Comparison of ENCODE assay signal across 9 mouse cellular contexts in genomic region chr19:32648019-32648571, GRCm38 (mm10). TPM values are rescaled to one million over a fixed set of nuclear protein-coding genes. Genes with fewer than 3 reads are reported as not detected.
DNase-seq lines count a peak whose midpoint lies in the region; ATAC-seq and TF ChIP-seq lines count a peak whose summit lies in the region.
"Had no signal": no experiment of that assay in that cellular context is flagged by ENCODE, and none has a peak within 500 bp of the region (broad histone marks: within the 10 kb centered on the region; RNA-seq: fewer than 3 reads in every experiment).

No protein-coding gene starts in this region.

- DNase-seq in heart, postnatal 25 days (ENCODE audit: low spot score), result no peak
- DNase-seq in embryo, embryonic 10 days (ENCODE audit: low spot score), result peak; percentile 73
- DNase-seq in midbrain, embryonic 14.5 days, result peak; percentile 11
- DNase-seq in left cerebral cortex, adult 2 months (ENCODE audit: extremely low spot score in 1 of 2, low spot score in 2 of 2), result no peak
- no peak for DNase-seq in gastrocnemius, postnatal 36 days
- DNase-seq: thymus, postnatal 25 days had no signal

- intact Hi-C loops in heart, postnatal 25 days (cut with DNase I), result no loop called here
- intact Hi-C loops in left cerebral cortex, adult 2 months (cut with DNase I), result no loop called here
- intact Hi-C loops in gastrocnemius, postnatal 36 days (cut with DNase I), result no loop called here

- TF ChIP-seq CTCF in left cerebral cortex, adult 2 months (IDR thresholded peaks at IDR 0.05), result no peak

- H3K9ac ChIP-seq in heart, embryonic 12.5 days, result no peak overlapping the region
- no peak overlapping the region for H3K9ac ChIP-seq in intestine, embryonic 16.5 days (ENCODE audit: low read depth, low read length)
- no peak overlapping the region for H3K9ac ChIP-seq in midbrain, embryonic 14.5 days (replicated peaks; ENCODE audit: low read length)

- H3K4me3 ChIP-seq in heart, embryonic 12.5 days, result no peak overlapping the region
- H3K4me3 ChIP-seq in intestine, embryonic 16.5 days (ENCODE audit: low read length), result no peak overlapping the region
- H3K4me3 ChIP-seq in midbrain, embryonic 14.5 days (replicated peaks; ENCODE audit: low read depth, low read length), result no peak overlapping the region
- H3K4me3 ChIP-seq in left cerebral cortex, adult 2 months, result no peak overlapping the region

- no peaks in the 10 kb centered on the region for H3K27me3 ChIP-seq in heart, embryonic 12.5 days (replicated peaks)
- no peaks in the 10 kb centered on the region for H3K27me3 ChIP-seq in intestine, embryonic 16.5 days (replicated peaks; ENCODE audit: control insufficient read depth, insufficient read depth, low read length)
- no peaks in the 10 kb centered on the region for H3K27me3 ChIP-seq in midbrain, embryonic 14.5 days (ENCODE audit: control insufficient read depth, insufficient read depth, low read length)

- 21% methylated on average over 10 of the region's 10 CpGs for WGBS in heart, embryonic 12.5 days
- 34% methylated on average over 10 of the region's 10 CpGs for WGBS in intestine, embryonic 16.5 days
- WGBS in midbrain, embryonic 14.5 days, result 4% methylated on average over 10 of the region's 10 CpGs

- H3K4me2 ChIP-seq in heart, embryonic 12.5 days, result peak overlapping the region; percentile 22
- peak overlapping the region; percentile 35; the same call in 1 of the 2 replicates for H3K4me2 ChIP-seq in intestine, embryonic 16.5 days (ENCODE audit: low read depth, low read length)
- H3K4me2 ChIP-seq in midbrain, embryonic 14.5 days (ENCODE audit: low read length), result peak overlapping the region; percentile 12; the same call in 1 of the 2 replicates

- peaks cover 8% of the 10 kb centered on the region for H3K36me3 ChIP-seq in heart, embryonic 12.5 days
- H3K36me3 ChIP-seq in intestine, embryonic 16.5 days (ENCODE audit: control insufficient read depth, insufficient read depth, low read length), result no peaks in the 10 kb centered on the region
- H3K36me3 ChIP-seq in midbrain, embryonic 14.5 days (ENCODE audit: control insufficient read depth, insufficient read depth, low read length), result no peaks in the 10 kb centered on the region

- ATAC-seq in heart, embryonic 12.5 days (ENCODE audit: insufficient number of reproducible peaks, low FRiP score), result no peak
- peak; percentile 82 for ATAC-seq in intestine, embryonic 16.5 days
- ATAC-seq in midbrain, embryonic 14.5 days (ENCODE audit: low FRiP score, low TSS enrichment), result no peak
- ATAC-seq in megakaryocyte, adult 5-6 weeks (ENCODE audit: poor library complexity, severe bottlenecking), result no peak

- no peak overlapping the region for H3K27ac ChIP-seq in heart, embryonic 12.5 days (ENCODE audit: poor library complexity, severe bottlenecking)
- no peak overlapping the region for H3K27ac ChIP-seq in intestine, embryonic 16.5 days (ENCODE audit: low read length)
- no peak overlapping the region for H3K27ac ChIP-seq in midbrain, embryonic 14.5 days (replicated peaks; ENCODE audit: low read depth, low read length)
- no peak overlapping the region for H3K27ac ChIP-seq in left cerebral cortex, adult 2 months

- H3K4me1 ChIP-seq in heart, embryonic 12.5 days (replicated peaks), result peaks cover 9% of the 10 kb centered on the region
- peaks cover 6% of the 10 kb centered on the region; the same call in 1 of the 2 replicates for H3K4me1 ChIP-seq in intestine, embryonic 16.5 days (ENCODE audit: control insufficient read depth, insufficient read depth, low read length)
- H3K4me1 ChIP-seq in midbrain, embryonic 14.5 days (ENCODE audit: control insufficient read depth, insufficient read depth, low read length), result 0 out of 2 replicates have a peak, but pooled peaks cover 5% of the 10 kb centered on the region

- 0 out of 2 replicates have a peak, but pooled peaks cover 3% of the 10 kb centered on the region for H3K9me3 ChIP-seq in heart, embryonic 12.5 days (replicated peaks)
- no peaks in the 10 kb centered on the region for H3K9me3 ChIP-seq in intestine, embryonic 16.5 days (ENCODE audit: control insufficient read depth, low read length)
- H3K9me3 ChIP-seq in midbrain, embryonic 14.5 days (ENCODE audit: control insufficient read depth, low read length), result no peaks in the 10 kb centered on the region

RNA-seq across cellular contexts. Expression of gene Papss2, which starts 52.5 kb away (rescaled TPM):
- polyA plus RNA-seq in heart, embryonic 12.5 days (2016; fragmentation: Nextera tagmentation; extraction: Ambion mirVana), result 27.1 and 27.5 TPM in 2 replicates
- total RNA-seq in heart, postnatal 25 days (2021), result 10 to 100 TPM; 12.3 to 14.9 TPM
- polyA plus RNA-seq in intestine, embryonic 16.5 days (2015; fragmentation: Nextera tagmentation; extraction: Ambion mirVana), result 11.0 and 13.5 TPM in 2 replicates
- 0.51 and 1.0 TPM in 2 replicates for polyA plus RNA-seq in midbrain, embryonic 14.5 days (2014; fragmentation: Nextera tagmentation; extraction: Ambion mirVana)
- total RNA-seq in left cerebral cortex, adult 2 months (2021), result 1 to 10 TPM; 8.1 to 9.8 TPM
- 1 to 10 TPM; 4.4 to 5.3 TPM for total RNA-seq in gastrocnemius, postnatal 36 days (2021)
- 61.6 and 72.8 TPM in 2 replicates for total RNA-seq in megakaryocyte, adult 5-6 weeks (2015)
- total RNA-seq in megakaryocyte, adult 5-6 weeks (2017), result 35.9 and 42.1 TPM in 2 replicates

Comparison
In these comparisons a context has a peak if more than half of its experiments do, and no peak if none do; other contexts are left out.
1. DNase-seq: peak in embryo, embryonic 10 days (single experiment) and midbrain, embryonic 14.5 days (single experiment); none in heart, postnatal 25 days (single experiment), left cerebral cortex, adult 2 months (0 of 2) and gastrocnemius, postnatal 36 days (0 of 2).
2. Peak in every context shown above with its lines, with median percentiles within 50 percentile points of each other: H3K4me2 ChIP-seq.